Mouse (Mus musculus) forebrain, embryonic 11.5 days (tissue): ENCODE data around the gene Nkapd1. TPM values are rescaled to one million over a fixed set of nuclear protein-coding genes. Genes with fewer than 3 reads are reported as not detected.

ENCODE experiments used
- ATAC-seq: fragments of 200-750 bp; cut with Nextera tagmentation; replicated peaks from 2 replicates; pipeline ENCODE4 v1.8.0; 2017; ENCODE audit warnings: moderate TSS enrichment; ENCODE audit not compliant: low FRiP score
- DNase-seq: peaks from one replicate; pipeline ENCODE4 v3.0.0-alpha.2; 2017; ENCODE audit warnings: low spot score
- H3K27ac ChIP-seq: fragments of 300-500 bp; sonication (generic); 2 replicates; pipeline ENCODE4 v1.5.1; 2014; ENCODE audit warnings: low read depth, low read length
- H3K27me3 ChIP-seq: fragments of 300-500 bp; sonication (generic); 2 replicates; pipeline ENCODE4 v1.6.1; 2014; ENCODE audit warnings: mild to moderate bottlenecking, low read length, mixed read lengths; ENCODE audit not compliant: control insufficient read depth, insufficient read depth
- H3K36me3 ChIP-seq: fragments of 300-500 bp; sonication (generic); 2 replicates; pipeline ENCODE4 v1.6.1; 2014; ENCODE audit warnings: mild to moderate bottlenecking, low read length, moderate library complexity, mixed read lengths; ENCODE audit not compliant: control insufficient read depth, insufficient read depth
- H3K4me1 ChIP-seq: fragments of 300-500 bp; sonication (generic); replicated peaks from 2 replicates; pipeline ENCODE4 v1.6.1; 2014; ENCODE audit warnings: low read length, mixed read lengths; ENCODE audit not compliant: control insufficient read depth, insufficient read depth
- H3K4me2 ChIP-seq: fragments of 300-500 bp; sonication (generic); 2 replicates; pipeline ENCODE4 v1.6.1; 2014; ENCODE audit warnings: low read depth, mild to moderate bottlenecking, low read length, moderate library complexity, mixed read lengths; ENCODE audit not compliant: severe bottlenecking
- H3K4me3 ChIP-seq: fragments of 300-500 bp; sonication (generic); 2 replicates; pipeline ENCODE4 v1.5.1; 2014; ENCODE audit warnings: low read depth, low read length
- H3K9ac ChIP-seq: fragments of 300-500 bp; sonication (generic); 2 replicates; pipeline ENCODE4 v1.6.1; 2014; ENCODE audit warnings: low read length
- H3K9me3 ChIP-seq: fragments of 300-500 bp; sonication (generic); 2 replicates; pipeline ENCODE4 v1.6.1; 2016; ENCODE audit warnings: low read length, mixed read lengths; ENCODE audit not compliant: control insufficient read depth
- WGBS: fragments of 180-500 bp; shearing (Covaris S2); extraction: QIAGEN DNeasy Blood & Tissue Kit; methylation state at CpG from one replicate; pipeline ENCODE4 v1.1.7; 2014; 5-methylcytosine and 5-hydroxymethylcytosine counted together
- polyA plus RNA-seq: library from polyadenylated mRNA; unstranded; fragments of >200 nt; fragmentation: Nextera tagmentation; extraction: Ambion mirVana; gene quantifications from 2 replicates; pipeline ENCODE4 v1.2.1, GENCODE M21; 2014

The Nkapd1 gene
- 23.3 and 24.3 TPM in 2 replicates for polyA plus RNA-seq

DNA sequence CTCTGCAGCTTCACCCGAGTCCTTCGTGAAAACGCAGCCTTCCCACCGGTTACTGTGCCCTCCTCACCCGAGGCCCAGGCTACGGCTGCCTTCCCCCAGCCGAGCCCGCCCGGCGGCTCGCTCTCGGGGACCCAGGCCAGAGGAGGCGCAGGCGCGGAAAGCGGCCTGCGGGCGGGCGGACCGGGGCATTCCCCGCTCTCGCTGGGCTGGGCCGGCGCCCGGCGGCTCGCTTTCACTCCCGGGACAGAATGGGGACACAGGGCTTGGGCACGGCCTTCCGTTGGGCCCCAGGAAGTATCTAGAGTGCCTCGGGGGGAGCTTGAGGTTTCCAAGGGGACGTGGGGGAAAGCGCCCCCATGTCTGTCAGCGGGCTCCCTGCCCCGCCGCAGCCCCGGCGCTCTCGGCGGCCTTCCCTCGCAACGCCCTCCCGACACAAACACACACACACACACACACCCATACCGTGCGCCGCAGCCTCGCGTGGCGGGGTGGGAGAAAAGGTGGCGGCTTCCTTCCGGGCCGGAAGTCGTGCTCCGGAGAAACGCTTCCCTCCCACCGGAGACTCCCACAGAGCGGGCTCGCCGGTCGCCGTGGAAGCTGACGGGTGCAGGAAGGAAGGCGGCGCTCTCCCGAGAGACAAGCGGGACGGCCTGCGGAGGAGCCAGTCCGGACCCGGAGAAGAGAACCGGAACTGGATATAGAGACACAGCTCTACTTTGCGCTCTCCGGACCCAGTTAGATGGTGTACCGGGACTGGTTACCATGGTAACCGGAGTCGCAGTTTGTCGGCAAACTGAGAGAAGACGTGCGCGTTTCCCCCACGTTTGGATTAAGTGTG lies at the start of gene Nkapd1, which contains the start of gene Pih1d2:
Nkapd1 (minus strand) TSS at position 699 of the 838 bp plus-strand sequence.
Pih1d2 (plus strand) TSS at position 556 of the 838 bp plus-strand sequence.
- peak within 1 kb of the TSS; percentile 97 for H3K4me3 ChIP-seq
- no peaks in the 10 kb centered on the region for H3K27me3 ChIP-seq
- H3K27ac ChIP-seq = peak within 1 kb of the TSS; percentile 85
- peaks cover 7% of the 10 kb centered on the region; the same call in 1 of the 2 replicates for H3K36me3 ChIP-seq
- no peaks in the 10 kb centered on the region; the same call in 1 of the 2 replicates for H3K4me1 ChIP-seq
- under 1% methylated on average over 68 of the region's 81 CpGs for WGBS
- H3K9ac ChIP-seq = peak within 1 kb of the TSS; percentile 95
- no peaks in the 10 kb centered on the region for H3K9me3 ChIP-seq
- DNase-seq (peak; percentile 90), ATAC-seq (peak; percentile 93)
- H3K4me2 ChIP-seq = peak within 1 kb of the TSS; percentile 77

DNA sequence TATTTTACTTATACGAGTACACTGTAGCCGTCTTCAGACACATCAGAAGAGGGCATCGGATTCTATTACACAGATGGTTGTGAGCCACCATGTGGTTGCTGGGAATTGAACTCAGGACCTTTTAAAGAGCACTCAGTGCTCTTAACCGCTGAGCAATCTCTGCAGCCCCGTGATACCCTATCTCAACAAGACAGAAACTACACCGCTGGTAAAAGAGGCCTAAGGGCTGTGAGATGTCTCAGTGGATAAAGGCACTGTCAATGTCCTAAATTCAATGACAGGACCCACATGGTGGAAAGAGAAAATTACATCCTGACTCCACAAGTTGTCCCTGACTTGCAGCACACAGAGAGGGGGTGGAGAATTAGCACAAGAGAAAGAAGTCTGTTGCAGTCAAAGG lies 49.2 kb upstream of the Nkapd1 start:
- no peak overlapping the region for H3K9ac ChIP-seq
- H3K27me3 ChIP-seq = no peaks in the 10 kb centered on the region
- no peaks in the 10 kb centered on the region for H3K9me3 ChIP-seq
- ATAC-seq = no peak
- H3K36me3 ChIP-seq = no peaks in the 10 kb centered on the region
- no peak overlapping the region for H3K4me3 ChIP-seq
- DNase-seq = no peak
- WGBS = 84% methylated on average over 6 of the region's 6 CpGs
- no peak overlapping the region for H3K27ac ChIP-seq
- H3K4me1 ChIP-seq = no peaks in the 10 kb centered on the region
- H3K4me2 ChIP-seq = no peak overlapping the region

DNA sequence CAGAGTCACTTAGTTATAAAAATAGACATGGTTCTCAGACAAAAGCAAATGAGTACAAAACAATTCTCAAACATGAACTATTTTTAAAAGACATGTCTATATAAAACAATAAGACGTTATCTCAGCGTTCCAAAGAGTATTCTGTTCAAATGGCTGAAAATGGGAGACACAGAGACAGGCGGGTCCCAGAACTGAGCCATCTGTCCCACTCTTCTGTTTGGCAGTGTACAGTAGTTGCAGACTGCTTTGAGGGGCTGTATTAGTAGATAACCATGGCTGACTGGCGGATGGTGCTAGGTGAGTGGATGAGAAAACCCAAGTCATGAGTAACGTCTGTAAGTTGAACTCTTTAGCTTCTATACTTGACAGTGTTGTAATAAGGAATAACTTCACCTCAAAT lies 47.6 kb upstream of the Nkapd1 start:
- Histone ChIP-seq H3K27ac (no peak overlapping the region), H3K9me3 (no peaks in the 10 kb centered on the region), H3K36me3 (no peaks in the 10 kb centered on the region), H3K27me3 (no peaks in the 10 kb centered on the region), H3K4me2 (no peak overlapping the region), H3K4me1 (no peaks in the 10 kb centered on the region), H3K4me3 (no peak overlapping the region), H3K9ac (no peak overlapping the region)
- DNase-seq (no peak), ATAC-seq (no peak)
- WGBS = 91% methylated on average over 5 of the region's 5 CpGs

DNA sequence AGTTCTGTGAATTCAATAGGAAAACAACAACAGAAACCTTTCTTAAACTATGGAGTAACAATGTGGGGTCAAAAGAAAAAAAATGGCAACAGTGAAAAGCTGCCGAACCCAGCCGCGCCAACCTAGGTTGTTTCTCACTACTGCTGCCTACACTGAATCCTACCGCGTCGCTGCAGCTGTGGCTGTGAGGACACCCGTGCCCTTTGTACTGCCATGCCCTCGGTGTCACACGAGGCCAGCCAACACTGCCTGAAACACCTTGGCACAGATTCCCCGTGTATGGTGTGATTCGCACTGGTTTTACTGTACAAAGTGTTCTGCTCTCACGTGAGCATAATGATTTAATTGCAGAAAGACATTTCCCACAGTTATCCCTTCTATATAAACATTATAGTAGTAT lies 43.2 kb upstream of the Nkapd1 start:
- Histone ChIP-seq H3K4me1 (peaks cover 2% of the 10 kb centered on the region; the same call in 1 of the 2 replicates), H3K4me3 (peak overlapping the region; percentile 84), H3K9ac (no peak overlapping the region), H3K36me3 (no peaks in the 10 kb centered on the region; the same call in 1 of the 2 replicates), H3K27me3 (no peaks in the 10 kb centered on the region), H3K4me2 (peak overlapping the region; percentile 84), H3K9me3 (no peaks in the 10 kb centered on the region), H3K27ac (no peak overlapping the region)
- ATAC-seq = no peak
- 18% methylated on average over 12 of the region's 12 CpGs for WGBS
- DNase-seq = no peak

DNA sequence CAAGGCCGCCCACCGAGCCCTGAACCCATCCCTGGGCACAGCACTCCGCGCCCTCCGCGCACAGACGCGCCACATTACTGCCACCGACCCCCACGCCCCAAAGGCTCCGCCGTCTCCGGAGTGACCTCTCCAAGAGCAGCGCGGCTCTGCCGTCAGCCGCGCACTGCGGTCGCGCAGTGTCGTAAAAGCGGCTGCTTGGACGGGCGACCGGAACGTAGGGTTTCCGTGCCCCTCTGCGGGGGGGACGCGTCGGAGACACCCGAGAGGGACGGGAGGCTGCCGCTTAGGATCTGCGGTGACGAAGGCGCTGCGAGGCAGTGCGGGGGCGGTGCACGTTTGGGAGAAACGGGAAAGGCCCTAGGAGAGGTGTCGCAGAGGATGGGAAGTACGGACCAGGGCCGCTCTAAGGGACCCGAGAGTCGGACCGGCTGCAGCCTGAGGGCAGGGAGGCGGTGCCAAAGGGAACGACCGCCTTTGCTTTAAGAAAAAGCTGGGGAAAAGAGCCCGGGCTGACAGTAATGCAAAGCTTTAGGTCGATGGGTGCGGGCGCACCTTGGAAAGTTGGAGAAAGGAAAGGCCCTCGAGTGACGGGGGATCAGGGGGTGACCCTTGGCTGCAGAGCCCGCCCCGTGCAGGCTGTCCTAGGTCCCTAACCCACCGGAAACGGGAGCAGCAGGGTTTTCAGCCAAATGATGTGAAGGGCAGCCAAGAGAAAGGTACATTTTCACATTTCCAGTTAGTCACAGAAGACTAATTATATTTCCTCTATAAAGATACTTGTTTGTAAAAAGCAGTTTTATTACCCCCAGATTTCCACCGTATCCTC lies 42.3 kb upstream of the Nkapd1 start, which contains the start of gene Dlat:
Dlat (minus strand) TSS at position 389 of the 826 bp plus-strand sequence.
- Histone ChIP-seq H3K36me3 (no peaks in the 10 kb centered on the region; the same call in 1 of the 2 replicates), H3K4me2 (peak within 1 kb of the TSS; percentile 84), H3K4me1 (peaks cover 2% of the 10 kb centered on the region; the same call in 1 of the 2 replicates), H3K27ac (peak within 1 kb of the TSS; percentile 71), H3K9me3 (no peaks in the 10 kb centered on the region), H3K4me3 (peak within 1 kb of the TSS; percentile 84), H3K9ac (peak within 1 kb of the TSS; percentile 89), H3K27me3 (no peaks in the 10 kb centered on the region)
- ATAC-seq = peak; percentile 92
- WGBS = under 1% methylated on average over 63 of the region's 63 CpGs
- DNase-seq = peak; percentile 91

DNA sequence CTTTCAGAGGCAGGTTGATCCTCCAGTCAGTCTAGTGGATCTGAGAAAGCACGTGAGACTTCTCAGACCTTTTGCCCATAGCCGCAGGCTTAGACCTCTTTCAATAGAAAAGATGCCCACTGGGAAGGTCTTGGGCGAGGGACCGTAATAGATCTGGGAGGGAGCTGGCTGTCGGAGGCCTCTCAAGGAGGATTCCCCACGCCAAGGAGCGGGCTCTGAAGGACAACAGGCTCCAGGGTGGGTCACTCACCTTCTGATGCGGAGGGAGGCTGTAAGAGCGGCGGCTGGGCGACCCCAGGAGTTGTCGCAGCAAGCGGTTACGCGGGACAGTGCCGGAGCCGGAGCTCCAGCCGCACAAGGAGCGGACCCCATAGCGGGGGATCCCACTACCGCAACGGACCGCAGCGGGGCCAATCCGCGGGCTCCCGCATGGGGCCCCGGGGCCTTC lies 41.7 kb upstream of the Nkapd1 start:
- no peak for ATAC-seq
- H3K27ac ChIP-seq = peak overlapping the region; percentile 71; the same call in 1 of the 2 replicates
- H3K27me3 ChIP-seq = no peaks in the 10 kb centered on the region
- H3K9me3 ChIP-seq = no peaks in the 10 kb centered on the region
- H3K36me3 ChIP-seq = no peaks in the 10 kb centered on the region; the same call in 1 of the 2 replicates
- WGBS = under 1% methylated on average over 28 of the region's 28 CpGs
- peak overlapping the region; percentile 84 for H3K4me3 ChIP-seq
- peak overlapping the region; percentile 84 for H3K4me2 ChIP-seq
- peaks cover 2% of the 10 kb centered on the region; the same call in 1 of the 2 replicates for H3K4me1 ChIP-seq
- no peak for DNase-seq
- peak overlapping the region; percentile 89 for H3K9ac ChIP-seq

- no peak overlapping the region for H3K27ac ChIP-seq
- WGBS = 28% methylated on average over 5 of the region's 5 CpGs
- peaks cover under 1% of the 10 kb centered on the region; the same call in 1 of the 2 replicates for H3K36me3 ChIP-seq
- no peaks in the 10 kb centered on the region for H3K9me3 ChIP-seq
- peak overlapping the region; percentile 84 for H3K4me3 ChIP-seq
- DNase-seq (no peak), ATAC-seq (no peak)
- H3K27me3 ChIP-seq = no peaks in the 10 kb centered on the region
- H3K9ac ChIP-seq = peak overlapping the region; percentile 89
- H3K4me2 ChIP-seq = peak overlapping the region; percentile 84
- peaks cover 2% of the 10 kb centered on the region; the same call in 1 of the 2 replicates for H3K4me1 ChIP-seq
These were observed 41.1 kb upstream of the Nkapd1 start for GRCm38 (mm10) chr9:50658391-50658790.

DNA sequence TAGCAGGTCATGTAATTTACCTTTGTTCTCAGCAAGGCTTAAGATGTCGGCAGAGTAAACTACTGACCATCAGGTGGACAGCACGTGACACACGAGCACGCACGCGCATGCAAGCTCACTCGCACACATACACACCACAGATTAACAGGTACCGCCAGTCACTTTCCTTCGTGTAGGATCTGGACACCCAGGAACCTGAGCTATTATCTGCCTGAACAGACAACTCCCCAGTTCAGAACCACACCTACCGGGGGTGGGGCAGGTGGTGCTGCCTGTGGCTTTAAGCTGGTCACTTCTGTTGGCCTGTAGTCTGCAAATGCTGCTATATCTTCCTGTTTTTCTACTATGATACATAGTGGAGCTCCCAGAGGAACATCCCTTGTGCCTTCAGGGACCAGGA lies 33.2 kb upstream of the Nkapd1 start:
- H3K27ac ChIP-seq = no peak overlapping the region
- H3K4me1 ChIP-seq = no peaks in the 10 kb centered on the region
- WGBS = 93% methylated on average over 10 of the region's 10 CpGs
- no peak for ATAC-seq
- no peak overlapping the region for H3K4me2 ChIP-seq
- no peaks in the 10 kb centered on the region for H3K27me3 ChIP-seq
- no peak for DNase-seq
- H3K9ac ChIP-seq = no peak overlapping the region
- no peak overlapping the region for H3K4me3 ChIP-seq
- peaks cover 10% of the 10 kb centered on the region; the same call in 1 of the 2 replicates for H3K36me3 ChIP-seq
- no peaks in the 10 kb centered on the region for H3K9me3 ChIP-seq
